Mouse (Mus musculus): ENCODE results near the gene Tmem30a. TPM values are rescaled to one million over a fixed set of nuclear protein-coding genes. Genes with fewer than 3 reads are reported as not detected.

Tmem30a gene
- polyA plus RNA-seq, 1 experiment from 2014 or later: 68.5 TPM

DNA sequence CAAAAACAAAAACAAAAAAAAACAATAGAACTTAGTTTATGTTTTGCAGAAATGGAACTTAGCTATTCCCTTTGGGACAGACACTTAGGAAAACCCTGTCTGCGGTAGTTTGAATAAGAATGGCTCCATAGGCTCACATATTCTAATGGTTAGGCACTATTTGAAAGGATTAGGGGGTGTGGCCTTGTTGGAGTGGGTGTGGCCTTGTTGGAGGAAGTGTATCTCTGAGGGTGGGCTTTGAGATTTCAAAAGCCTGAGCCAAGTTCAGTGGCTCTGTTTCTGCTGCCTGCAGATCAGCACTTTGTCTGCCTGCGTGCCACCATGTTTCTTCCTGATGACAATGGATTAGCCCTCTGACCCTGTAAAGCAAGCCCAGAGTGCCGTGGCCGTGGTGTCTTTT, 48.3 kb downstream of the Tmem30a start:
- 57% methylated on average over 4 of the region's 4 CpGs for WGBS
- no peak for ATAC-seq (ENCODE audit: insufficient number of reproducible peaks, low FRiP score, low TSS enrichment, low read depth)

DNA sequence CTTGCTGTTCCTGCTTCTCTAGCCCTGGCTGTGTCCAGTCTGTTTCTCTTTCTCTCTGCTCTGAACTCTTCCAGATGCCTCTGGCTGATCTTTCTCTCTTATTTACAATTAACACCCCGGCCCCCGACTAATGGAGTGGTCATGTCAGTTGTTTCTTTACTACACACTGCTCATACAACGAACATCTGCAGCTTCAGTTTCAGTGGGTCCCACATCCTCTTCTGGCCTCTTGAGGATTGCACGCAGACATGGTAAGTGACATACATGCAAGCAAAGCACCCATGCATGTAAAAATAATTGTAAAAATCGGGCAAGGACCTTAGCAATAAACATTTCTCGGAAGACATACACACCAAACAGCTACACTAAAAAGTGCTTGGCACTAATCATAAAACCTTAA, 57.7 kb downstream of the Tmem30a start:
- WGBS: 76% methylated on average over 6 of the region's 6 CpGs
- ATAC-seq (ENCODE audit: insufficient number of reproducible peaks, low FRiP score, low TSS enrichment, low read depth): no peak
- no peak overlapping the region for H3K27ac ChIP-seq (replicated peaks)

More for the DNA sequence above, 48.3 kb downstream of the Tmem30a start:
- Histone ChIP-seq H3K9ac (no peak overlapping the region), H3K36me3 (no peaks in the 10 kb centered on the region), H3K4me3 (replicated peaks) (no peak overlapping the region), H3K4me1 (no peaks in the 10 kb centered on the region), H3K9me3 (replicated peaks) (no peaks in the 10 kb centered on the region), H3K27me3 (no peaks in the 10 kb centered on the region), H3K27ac (replicated peaks) (no peak overlapping the region), H3K4me2 (replicated peaks) (no peak overlapping the region)

DNA sequence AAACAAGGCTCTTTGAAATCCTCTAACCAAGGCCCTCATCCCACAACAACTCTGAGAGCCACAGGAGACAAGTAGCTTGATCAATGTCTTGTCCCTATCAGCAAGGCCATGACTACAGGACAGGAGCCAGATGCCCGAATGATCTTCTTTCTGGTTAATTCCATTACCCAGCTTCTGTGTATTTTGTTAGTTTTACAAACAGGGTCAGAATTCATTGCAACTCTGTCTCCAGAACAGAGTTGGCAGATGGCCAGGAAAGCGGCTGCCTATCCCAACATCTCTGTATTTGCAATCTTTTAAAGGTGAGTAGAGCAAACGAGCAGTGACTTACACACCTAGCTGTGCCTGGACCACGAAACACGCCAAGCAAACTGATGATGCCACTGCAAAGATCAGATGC, 63.0 kb downstream of the Tmem30a start:
- Histone ChIP-seq H3K27me3 (no peaks in the 10 kb centered on the region), H3K4me2 (replicated peaks) (no peak overlapping the region), H3K27ac (replicated peaks) (no peak overlapping the region), H3K9me3 (replicated peaks) (no peaks in the 10 kb centered on the region), H3K4me3 (replicated peaks) (no peak overlapping the region), H3K36me3 (no peaks in the 10 kb centered on the region), H3K9ac (no peak overlapping the region), H3K4me1 (no peaks in the 10 kb centered on the region)
- WGBS: 72% methylated on average over 5 of the region's 5 CpGs
- ATAC-seq (ENCODE audit: insufficient number of reproducible peaks, low FRiP score, low TSS enrichment, low read depth): no peak

More for the DNA sequence above, 57.7 kb downstream of the Tmem30a start:
- Histone ChIP-seq H3K4me2 (replicated peaks) (no peak overlapping the region), H3K27me3 (no peaks in the 10 kb centered on the region), H3K4me3 (replicated peaks) (no peak overlapping the region), H3K9ac (no peak overlapping the region), H3K9me3 (replicated peaks) (no peaks in the 10 kb centered on the region), H3K36me3 (no peaks in the 10 kb centered on the region), H3K4me1 (no peaks in the 10 kb centered on the region)

DNA sequence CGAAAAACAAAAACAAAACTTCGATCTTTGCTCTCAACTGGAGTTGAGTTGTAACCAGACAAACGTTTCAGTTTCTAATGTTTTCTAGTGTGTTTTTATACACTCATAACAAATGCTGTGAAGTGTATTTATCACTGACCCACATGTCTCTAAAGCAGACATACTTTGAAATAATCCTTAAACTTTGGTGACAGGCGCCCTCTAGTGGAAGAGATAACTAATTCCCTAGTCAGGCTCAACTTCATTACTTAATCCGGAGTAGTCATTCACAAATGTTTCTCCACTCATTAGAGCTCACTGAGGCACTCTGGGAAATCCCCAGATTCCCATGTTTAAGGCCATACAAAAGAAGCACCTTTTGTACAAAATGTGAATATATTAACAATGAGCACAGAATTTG, 70.2 kb downstream of the Tmem30a start:
- Histone ChIP-seq H3K4me3 (replicated peaks) (no peak overlapping the region), H3K4me1 (peaks cover 26% of the 10 kb centered on the region), H3K4me2 (replicated peaks) (no peak overlapping the region), H3K36me3 (no peaks in the 10 kb centered on the region), H3K27me3 (peaks cover 10% of the 10 kb centered on the region; the same call in 1 of the 2 replicates), H3K27ac (replicated peaks) (no peak overlapping the region), H3K9me3 (replicated peaks) (no peaks in the 10 kb centered on the region), H3K9ac (no peak overlapping the region)
- no peak for ATAC-seq (ENCODE audit: insufficient number of reproducible peaks, low FRiP score, low TSS enrichment, low read depth)
- WGBS: 37% methylated on average over 5 of the region's 5 CpGs

DNA sequence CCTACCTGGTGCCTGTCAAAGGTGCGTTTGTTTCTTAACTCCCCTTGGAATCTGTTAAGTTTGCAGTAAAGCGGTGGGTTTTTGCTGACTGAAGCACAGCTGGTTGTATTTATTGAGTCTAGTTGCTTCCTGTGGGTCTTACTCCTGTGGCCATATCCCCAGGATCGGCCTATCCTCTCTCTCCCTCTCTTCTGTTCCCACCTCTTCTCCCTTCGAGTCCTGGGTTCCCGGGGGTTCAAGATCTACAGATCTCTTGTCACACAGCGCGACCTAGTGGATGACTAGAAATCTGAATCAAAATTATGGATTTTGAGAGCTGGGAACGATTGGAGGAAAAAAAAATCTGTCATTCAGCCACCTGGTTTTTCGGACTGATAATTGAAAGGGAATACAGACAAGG, 72.3 kb downstream of the Tmem30a start:
- Histone ChIP-seq H3K4me1 (peaks cover 33% of the 10 kb centered on the region), H3K9ac (no peak overlapping the region), H3K27me3 (peaks cover 10% of the 10 kb centered on the region; the same call in 1 of the 2 replicates), H3K36me3 (no peaks in the 10 kb centered on the region), H3K27ac (replicated peaks) (no peak overlapping the region), H3K4me3 (replicated peaks) (peak overlapping the region; percentile 56; the same call in 1 of the 2 replicates), H3K9me3 (replicated peaks) (no peaks in the 10 kb centered on the region), H3K4me2 (replicated peaks) (peak overlapping the region; percentile 79)
- no peak for ATAC-seq (ENCODE audit: insufficient number of reproducible peaks, low FRiP score, low TSS enrichment, low read depth)
- 6% methylated on average over 9 of the region's 9 CpGs for WGBS

DNA sequence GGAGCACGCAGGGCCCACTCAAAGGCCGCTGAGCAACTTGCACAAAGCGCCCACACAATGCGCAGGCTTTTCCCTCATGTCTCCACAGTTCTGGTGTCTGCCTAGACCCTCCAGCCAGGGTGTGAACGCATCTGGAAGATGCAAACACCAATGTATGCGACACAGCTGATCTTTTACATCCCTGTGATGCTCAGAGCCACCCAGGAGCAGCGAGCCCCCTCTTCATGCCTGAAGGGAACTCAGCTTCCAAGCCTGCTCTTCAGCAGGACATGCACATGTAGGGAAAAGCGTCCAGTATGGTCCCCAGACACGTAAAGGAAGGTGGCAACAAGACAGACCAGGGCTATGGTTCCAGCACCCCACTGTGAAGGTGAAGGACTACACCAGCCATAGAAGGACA, 73.2 kb downstream of the Tmem30a start:
- Histone ChIP-seq H3K27me3 (peaks cover 10% of the 10 kb centered on the region; the same call in 1 of the 2 replicates), H3K9ac (no peak overlapping the region), H3K9me3 (replicated peaks) (no peaks in the 10 kb centered on the region), H3K36me3 (no peaks in the 10 kb centered on the region), H3K4me2 (replicated peaks) (peak overlapping the region; percentile 79), H3K27ac (replicated peaks) (peak overlapping the region; percentile 86; the same call in 1 of the 2 replicates), H3K4me3 (replicated peaks) (peak overlapping the region; percentile 56; the same call in 1 of the 2 replicates), H3K4me1 (peaks cover 38% of the 10 kb centered on the region)
- WGBS: 46% methylated on average over 9 of the region's 9 CpGs
- ATAC-seq (ENCODE audit: insufficient number of reproducible peaks, low FRiP score, low TSS enrichment, low read depth): no peak

DNA sequence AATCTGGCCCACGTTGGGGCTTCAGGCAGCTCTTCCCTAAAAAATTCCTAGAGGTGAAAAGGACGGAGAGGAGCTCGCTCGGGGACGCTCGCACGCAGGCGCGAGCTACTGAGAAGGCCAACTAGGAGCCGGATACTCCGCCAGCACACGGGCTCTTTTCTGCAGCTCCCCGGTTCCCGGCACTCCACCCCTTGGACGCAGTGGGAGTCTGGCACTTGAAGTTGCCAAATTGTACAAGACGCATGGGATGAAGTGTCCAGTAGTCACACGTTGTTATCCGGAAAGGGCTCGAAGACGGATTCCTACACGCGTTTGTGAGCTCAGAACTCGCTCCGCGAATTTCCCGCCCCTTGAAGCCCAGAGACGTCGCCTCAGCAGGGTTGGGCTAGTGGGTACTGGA, 73.9 kb downstream of the Tmem30a start:
- Histone ChIP-seq H3K36me3 (no peaks in the 10 kb centered on the region), H3K9ac (peak overlapping the region; percentile 50; the same call in 1 of the 2 replicates), H3K4me3 (replicated peaks) (peak overlapping the region; percentile 56), H3K27me3 (peaks cover 10% of the 10 kb centered on the region; the same call in 1 of the 2 replicates), H3K4me1 (peaks cover 45% of the 10 kb centered on the region), H3K27ac (replicated peaks) (peak overlapping the region; percentile 86), H3K4me2 (replicated peaks) (peak overlapping the region; percentile 79), H3K9me3 (replicated peaks) (no peaks in the 10 kb centered on the region)
- no peak for ATAC-seq (ENCODE audit: insufficient number of reproducible peaks, low FRiP score, low TSS enrichment, low read depth)
- 3% methylated on average over 28 of the region's 28 CpGs for WGBS

Other genes with a start within 250 kb of the Tmem30a start
- 132 and 136 TPM in 2 replicates for gene Col12a1, start 74.7 kb downstream of the Tmem30a start, polyA plus RNA-seq (2015; fragmentation: Nextera tagmentation; extraction: Ambion mirVana)
- 583 and 618 TPM in 2 replicates for gene Cox7a2, start 33.6 kb downstream of the Tmem30a start, polyA plus RNA-seq (2015; fragmentation: Nextera tagmentation; extraction: Ambion mirVana)
- gene Filip1, start 219.3 kb upstream of the Tmem30a start, polyA plus RNA-seq (2015; fragmentation: Nextera tagmentation; extraction: Ambion mirVana): 7.6 and 10.6 TPM in 2 replicates

All from embryonic facial prominence, embryonic 15.5 days (tissue).